Mouse (Mus musculus) olfactory bulb, adult 2 months (tissue): Measurements from ENCODE around the gene Tbx21. TPM values are rescaled to one million over a fixed set of nuclear protein-coding genes. Genes with fewer than 3 reads are reported as not detected.

Experiments
- H3K27ac ChIP-seq: fragments of 200-500 bp; 2 replicates; pipeline ENCODE4 v1.5.1; 2012; ENCODE audit warnings: low read depth, low read length; ENCODE audit not compliant: insufficient read depth
- H3K4me1 ChIP-seq: fragments of 200-500 bp; 2 replicates; pipeline ENCODE4 v1.6.1; 2012; ENCODE audit warnings: low read length; ENCODE audit not compliant: control insufficient read depth, insufficient read depth
- H3K4me3 ChIP-seq: fragments of 200-500 bp; 2 replicates; pipeline ENCODE4 v1.5.1; 2012; ENCODE audit warnings: mild to moderate bottlenecking, low read depth, low read length, moderate library complexity; ENCODE audit not compliant: insufficient read depth
- CTCF ChIP-seq: fragments of 200-500 bp; IDR thresholded peaks from 2 replicates; pipeline ENCODE4 v1.5.1; 2012; ENCODE audit warnings: low read depth, mild to moderate bottlenecking, low read length, moderate library complexity; ENCODE audit not compliant: insufficient read depth
- POLR2A ChIP-seq: fragments of 200-500 bp; IDR thresholded peaks from 2 replicates; pipeline ENCODE4 v1.6.1; 2012; ENCODE audit warnings: mild to moderate bottlenecking, low read depth, low read length, moderate library complexity; ENCODE audit not compliant: insufficient read depth
- WGBS: fragments of 180-500 bp; shearing (Covaris S2); methylation state at CpG from one replicate; pipeline ENCODE4 v1.1.7; 2018; 5-methylcytosine and 5-hydroxymethylcytosine counted together
- polyA plus RNA-seq: library from polyadenylated mRNA; stranded (reverse); fragments of >200 nt; gene quantifications from 2 replicates; pipeline ENCODE4 v1.2.4, GENCODE M21; 2012; ENCODE audit warnings: low replicate concordance; ENCODE audit not compliant: missing spikeins, insufficient read depth, insufficient read length

The Tbx21 gene
- not detected in 2 replicates for polyA plus RNA-seq

GRCm38 (mm10) chr11:97114671-97115601 is at the start of gene Tbx21:
Gene Tbx21, minus strand, starts transcription at chr11:97115331.
- peaks cover 8% of the 10 kb centered on the region for H3K4me1 ChIP-seq
- H3K4me3 ChIP-seq = peak within 1 kb of the TSS; percentile 22
- TF ChIP-seq POLR2A (no peak), CTCF (no peak)
- WGBS = under 1% methylated on average over 87 of the region's 87 CpGs
- H3K27ac ChIP-seq = no peak within 1 kb of the TSS

- Histone ChIP-seq H3K27ac (no peak overlapping the region), H3K4me1 (no peaks in the 10 kb centered on the region), H3K4me3 (no peak overlapping the region)
- 57% methylated on average over 6 of the region's 6 CpGs for WGBS
- TF ChIP-seq POLR2A (no peak), CTCF (no peak)
Observed at GRCm38 (mm10) chr11:97160341-97160740, 45.2 kb upstream of the Tbx21 start.

GRCm38 (mm10) chr11:97156999-97157398 is 41.9 kb upstream of the Tbx21 start:
- Histone ChIP-seq H3K4me1 (peaks cover 10% of the 10 kb centered on the region), H3K4me3 (no peak overlapping the region), H3K27ac (no peak overlapping the region)
- TF ChIP-seq CTCF (no peak), POLR2A (no peak)
- 69% methylated on average over 7 of the region's 7 CpGs for WGBS

DNA sequence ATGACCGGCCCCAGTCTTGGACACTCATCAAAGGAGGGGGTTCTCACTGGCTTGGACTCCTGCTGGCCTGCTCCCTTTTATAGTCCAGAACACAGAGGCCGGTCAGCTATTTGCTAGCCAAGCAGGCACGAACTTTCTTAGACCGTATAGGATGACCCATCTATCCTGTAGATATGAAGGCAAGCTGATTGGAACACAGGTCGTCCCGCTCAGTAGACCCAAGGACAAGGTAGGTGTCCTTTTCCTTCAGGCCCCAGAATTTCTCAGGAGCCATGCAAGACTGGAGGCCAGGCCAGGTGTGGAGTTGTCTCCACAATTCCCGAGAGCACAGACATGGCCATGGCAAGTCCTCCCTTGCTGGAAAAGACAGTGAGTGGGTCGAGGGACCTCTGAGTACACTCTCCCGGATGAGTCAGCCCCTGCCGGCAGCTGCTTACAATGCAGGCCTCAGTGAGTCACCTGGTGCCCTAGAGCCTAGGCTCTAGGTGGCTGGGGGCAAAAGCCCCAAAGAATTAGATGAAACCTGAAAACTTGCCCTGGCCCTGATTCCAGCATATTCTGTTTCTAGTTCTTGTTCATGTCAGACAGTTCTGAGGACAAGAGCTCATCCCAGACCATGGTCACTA is 37.6 kb upstream of the Tbx21 start:
- Histone ChIP-seq H3K27ac (no peak overlapping the region), H3K4me3 (no peak overlapping the region), H3K4me1 (peaks cover 28% of the 10 kb centered on the region)
- TF ChIP-seq POLR2A (no peak), CTCF (0 out of 2 replicates have a peak, but pooled peaks have one; percentile 36)
- WGBS = 38% methylated on average over 10 of the region's 10 CpGs

- H3K4me3 ChIP-seq = no peak overlapping the region
- no peak for TF ChIP-seq POLR2A
- no peak for TF ChIP-seq CTCF
- H3K27ac ChIP-seq = no peak overlapping the region
- H3K4me1 ChIP-seq = peaks cover 28% of the 10 kb centered on the region
- WGBS = 12% methylated on average over 11 of the region's 11 CpGs
Observed at GRCm38 (mm10) chr11:97152023-97152426, 36.9 kb upstream of the Tbx21 start.

DNA sequence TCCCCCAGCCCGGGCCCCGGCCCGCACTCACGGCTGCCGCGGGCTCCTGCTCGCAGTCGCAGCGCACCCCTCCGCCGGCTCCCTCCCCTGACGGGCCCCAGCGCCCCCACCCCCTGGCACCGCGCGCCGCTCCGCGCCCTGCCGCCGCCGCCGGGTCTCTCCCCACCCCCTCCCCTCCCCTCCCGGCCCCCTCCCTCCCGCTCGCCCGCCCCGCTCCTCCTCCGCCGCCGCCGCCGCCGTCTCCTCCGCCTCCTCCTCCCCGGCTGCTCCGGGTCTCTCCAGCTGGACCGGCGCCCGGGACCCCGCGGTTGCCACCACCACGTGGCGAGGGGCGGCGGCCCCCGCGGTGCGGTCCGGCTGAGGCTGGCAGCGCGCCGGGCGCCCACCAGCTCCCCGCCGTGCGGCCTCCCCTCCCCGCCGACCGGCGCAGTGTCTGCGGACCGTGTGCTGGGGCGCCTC is 36.2 kb upstream of the Tbx21 start, which contains the start of gene Tbkbp1:
TSS of gene Tbkbp1 (minus strand) at position 153 of the 459 bp plus-strand sequence.
- Histone ChIP-seq H3K4me3 (peak within 1 kb of the TSS; percentile 60), H3K27ac (no peak within 1 kb of the TSS), H3K4me1 (peaks cover 28% of the 10 kb centered on the region)
- WGBS = 1% methylated on average over 32 of the region's 64 CpGs
- TF ChIP-seq POLR2A = no peak
- no peak for TF ChIP-seq CTCF

- H3K27ac ChIP-seq = no peak overlapping the region
- under 1% methylated on average over 98 of the region's 102 CpGs for WGBS
- peak overlapping the region; percentile 60 for H3K4me3 ChIP-seq
- TF ChIP-seq CTCF (no peak), POLR2A (no peak)
- H3K4me1 ChIP-seq = peaks cover 28% of the 10 kb centered on the region
Observed at GRCm38 (mm10) chr11:97150411-97151330, 35.5 kb upstream of the Tbx21 start.

- Histone ChIP-seq H3K4me3 (peak overlapping the region; percentile 60), H3K4me1 (peaks cover 28% of the 10 kb centered on the region), H3K27ac (no peak overlapping the region; the same call in 1 of the 2 replicates)
- TF ChIP-seq CTCF (no peak), POLR2A (no peak)
- WGBS = 20% methylated on average over 14 of the region's 14 CpGs
Observed at GRCm38 (mm10) chr11:97149995-97150410, 34.9 kb upstream of the Tbx21 start.
